Mouse (Mus musculus) hindbrain, embryonic 15.5 days (tissue): ENCODE data around the gene 1600014C10Rik. TPM values are rescaled to one million over a fixed set of nuclear protein-coding genes. Genes with fewer than 3 reads are reported as not detected.

Experiments
- ATAC-seq: fragments of 200-750 bp; cut with Nextera tagmentation; 2 replicates; pipeline ENCODE4 v1.8.0; 2017; ENCODE audit warnings: low read depth, moderate number of reproducible peaks, moderate TSS enrichment; ENCODE audit not compliant: low FRiP score
- H3K27ac ChIP-seq: fragments of 300-500 bp; sonication (generic); replicated peaks from 2 replicates; pipeline ENCODE4 v1.5.1; 2015; ENCODE audit warnings: mild to moderate bottlenecking, inconsistent platforms
- H3K27me3 ChIP-seq: fragments of 300-500 bp; sonication (generic); 2 replicates; pipeline ENCODE4 v1.6.1; 2015; ENCODE audit warnings: control low read depth, inconsistent platforms
- H3K36me3 ChIP-seq: fragments of 300-500 bp; sonication (generic); 2 replicates; pipeline ENCODE4 v1.6.1; 2015; ENCODE audit warnings: control low read depth, inconsistent platforms
- H3K4me1 ChIP-seq: fragments of 300-500 bp; sonication (generic); replicated peaks from 2 replicates; pipeline ENCODE4 v1.6.1; 2015; ENCODE audit warnings: control low read depth, inconsistent platforms
- H3K4me2 ChIP-seq: fragments of 300-500 bp; sonication (generic); 2 replicates; pipeline ENCODE4 v1.6.1; 2015; ENCODE audit warnings: moderate library complexity, mild to moderate bottlenecking, inconsistent platforms
- H3K4me3 ChIP-seq: fragments of 300-500 bp; sonication (generic); 2 replicates; pipeline ENCODE4 v1.5.1; 2015; ENCODE audit warnings: mild to moderate bottlenecking, inconsistent platforms
- H3K9ac ChIP-seq: fragments of 300-500 bp; sonication (generic); 2 replicates; pipeline ENCODE4 v1.6.1; 2015; ENCODE audit warnings: inconsistent platforms
- H3K9me3 ChIP-seq: fragments of 300-500 bp; sonication (generic); 2 replicates; pipeline ENCODE4 v1.6.1; 2016; ENCODE audit warnings: control low read depth, inconsistent platforms
- WGBS: fragments of 180-500 bp; shearing (Covaris S2); methylation state at CpG from one replicate; pipeline ENCODE4 v1.1.7; 2015; 5-methylcytosine and 5-hydroxymethylcytosine counted together
- polyA plus RNA-seq: library from polyadenylated mRNA; unstranded; fragments of >200 nt; fragmentation: Nextera tagmentation; extraction: Ambion mirVana; gene quantifications from 2 replicates; pipeline ENCODE4 v1.2.1, GENCODE M21; 2015

Gene 1600014C10Rik
- polyA plus RNA-seq, result 30.8 and 31.1 TPM in 2 replicates

DNA sequence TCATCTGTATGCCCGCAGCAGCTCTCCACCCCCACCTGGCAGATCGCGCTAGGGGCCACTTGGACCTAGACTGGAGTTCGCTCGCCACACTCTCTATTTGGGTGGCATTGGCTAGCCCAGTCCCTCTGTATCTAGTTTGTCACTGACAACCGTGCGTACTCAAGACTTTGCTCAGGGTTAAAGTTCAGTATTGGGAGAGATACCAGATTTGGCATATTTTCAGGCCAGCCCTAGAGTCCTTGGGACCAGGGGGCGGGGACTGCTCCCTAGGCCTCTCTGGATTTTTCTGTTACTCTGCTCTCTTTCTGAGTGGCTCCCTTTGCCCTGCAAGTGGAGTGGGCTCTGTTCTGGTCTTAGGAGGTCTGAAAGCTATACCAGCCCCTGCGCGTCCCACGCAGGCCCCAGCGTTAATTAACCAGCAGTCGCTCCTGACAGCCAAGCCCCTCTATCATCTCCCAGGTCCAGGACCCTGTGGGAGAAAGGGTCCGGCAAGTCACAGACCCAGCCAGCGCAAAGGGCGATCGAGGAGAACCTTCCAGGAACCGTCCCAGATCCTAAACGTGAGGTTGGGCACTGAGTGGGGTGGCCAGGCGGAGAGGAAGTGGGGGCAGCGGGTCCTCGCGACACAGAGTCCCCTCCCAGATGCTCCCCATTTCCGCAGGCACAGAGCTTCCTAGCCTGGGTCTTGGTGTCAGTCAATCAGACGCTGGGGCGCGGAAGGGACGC lies at the start of gene 1600014C10Rik:
1600014C10Rik (plus strand) TSS at position 256 of the 726 bp plus-strand sequence.
- WGBS, result 3% methylated on average over 28 of the region's 28 CpGs

DNA sequence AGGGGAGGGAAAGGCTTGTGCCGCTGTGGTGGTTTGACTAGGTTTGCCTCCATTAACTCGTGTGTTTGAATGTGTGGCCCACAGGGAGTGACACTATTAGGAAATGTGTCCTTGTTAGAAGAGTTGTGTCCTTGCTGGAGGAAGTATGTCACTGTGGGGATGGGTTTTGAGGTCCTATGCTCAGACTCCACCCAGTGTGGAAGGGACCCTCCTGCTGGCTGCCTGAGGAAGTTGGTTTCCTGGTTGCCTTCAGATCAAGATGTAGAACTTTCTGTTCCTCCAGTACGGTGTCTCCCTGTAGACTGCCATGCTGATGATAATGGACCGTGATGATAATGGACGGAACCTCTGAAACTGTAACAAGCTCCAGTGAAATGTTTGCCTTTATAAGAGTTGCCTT lies 48.5 kb upstream of the 1600014C10Rik start:
- Histone ChIP-seq H3K36me3 (no peaks in the 10 kb centered on the region), H3K4me3 (no peak overlapping the region), H3K4me2 (no peak overlapping the region), H3K9ac (no peak overlapping the region), H3K27me3 (no peaks in the 10 kb centered on the region), H3K27ac (no peak overlapping the region), H3K4me1 (peaks cover 8% of the 10 kb centered on the region; the same call in 1 of the 2 replicates), H3K9me3 (no peaks in the 10 kb centered on the region)
- ATAC-seq, result no peak
- WGBS, result 89% methylated on average over 5 of the region's 5 CpGs

More for the DNA sequence above, at the start of gene 1600014C10Rik:
- H3K27me3 ChIP-seq, result no peaks in the 10 kb centered on the region
- H3K9ac ChIP-seq, result peak within 1 kb of the TSS; percentile 67
- peak within 1 kb of the TSS; percentile 56 for H3K4me3 ChIP-seq
- peak; percentile 21 for ATAC-seq
- H3K4me1 ChIP-seq, result peaks cover 17% of the 10 kb centered on the region
- peak within 1 kb of the TSS; percentile 85 for H3K4me2 ChIP-seq
- H3K36me3 ChIP-seq, result no peaks in the 10 kb centered on the region
- H3K27ac ChIP-seq, result peak within 1 kb of the TSS; percentile 94
- no peaks in the 10 kb centered on the region for H3K9me3 ChIP-seq

DNA sequence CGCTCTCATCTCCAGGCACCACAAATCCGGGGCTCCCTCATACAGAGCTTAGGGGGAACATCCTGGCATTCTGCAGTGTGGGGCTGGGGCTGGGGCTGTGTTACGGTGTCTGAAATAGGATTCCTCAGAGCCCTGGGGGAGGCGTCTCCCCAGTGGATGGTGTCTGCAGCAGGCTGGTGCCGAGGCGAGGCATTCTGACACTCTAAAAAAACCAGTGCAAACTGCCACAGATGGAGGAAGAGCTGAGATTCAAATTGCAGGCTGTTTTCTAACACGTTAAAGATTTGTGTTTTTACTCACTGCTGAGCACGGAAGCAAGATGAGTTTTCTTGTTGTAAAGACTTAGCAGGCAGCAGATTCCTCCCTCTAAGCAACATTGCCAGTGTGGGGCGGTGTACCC lies 42.7 kb upstream of the 1600014C10Rik start:
- no peak overlapping the region for H3K4me3 ChIP-seq
- no peak overlapping the region for H3K27ac ChIP-seq
- no peaks in the 10 kb centered on the region for H3K9me3 ChIP-seq
- no peak for ATAC-seq
- H3K9ac ChIP-seq, result no peak overlapping the region
- H3K27me3 ChIP-seq, result no peaks in the 10 kb centered on the region
- H3K4me2 ChIP-seq, result no peak overlapping the region
- H3K4me1 ChIP-seq, result no peaks in the 10 kb centered on the region
- 60% methylated on average over 9 of the region's 9 CpGs for WGBS
- no peaks in the 10 kb centered on the region for H3K36me3 ChIP-seq

DNA sequence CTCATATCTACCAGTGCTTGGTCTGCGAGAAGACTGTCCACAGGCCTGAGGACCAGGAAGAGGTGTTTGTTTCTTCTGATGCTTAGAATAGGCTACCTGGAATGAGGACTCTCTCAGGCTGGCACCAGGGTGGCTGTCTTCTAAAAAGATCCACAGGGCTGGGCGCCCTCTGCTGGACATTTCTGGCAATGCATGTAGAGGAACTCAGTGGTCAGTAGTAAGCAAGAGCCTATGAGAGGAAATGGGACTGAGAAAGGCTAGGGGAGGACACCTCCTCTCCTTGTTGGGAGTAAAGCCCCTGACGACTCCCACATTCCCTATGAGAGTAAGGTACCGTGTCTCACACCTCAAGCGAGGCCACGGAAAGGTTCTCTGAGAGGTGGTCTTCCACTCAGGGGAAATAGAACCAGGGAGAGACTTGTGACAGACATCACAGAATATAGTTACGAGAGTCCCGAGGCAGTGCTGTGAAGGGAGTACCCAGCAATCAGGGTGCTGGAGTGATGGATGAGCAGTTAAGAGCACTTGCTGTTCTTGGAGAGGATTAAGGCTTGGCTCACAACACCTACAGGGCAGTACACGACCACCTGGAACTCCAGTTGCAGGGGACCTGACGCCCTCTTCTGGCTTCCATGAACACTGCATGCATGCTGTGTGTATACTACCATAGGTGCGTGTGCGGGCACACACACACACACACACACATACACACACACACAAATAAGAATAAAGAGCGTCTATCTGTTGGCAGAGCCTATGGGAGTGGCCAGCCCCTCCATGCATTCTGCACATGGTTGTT lies 41.1 kb upstream of the 1600014C10Rik start:
- H3K27me3 ChIP-seq, result no peaks in the 10 kb centered on the region
- no peak overlapping the region for H3K4me2 ChIP-seq
- no peaks in the 10 kb centered on the region for H3K4me1 ChIP-seq
- no peak overlapping the region for H3K9ac ChIP-seq
- 66% methylated on average over 13 of the region's 13 CpGs for WGBS
- peak; percentile 75 for ATAC-seq
- H3K36me3 ChIP-seq, result no peaks in the 10 kb centered on the region
- H3K27ac ChIP-seq, result no peak overlapping the region
- H3K4me3 ChIP-seq, result no peak overlapping the region
- H3K9me3 ChIP-seq, result no peaks in the 10 kb centered on the region

DNA sequence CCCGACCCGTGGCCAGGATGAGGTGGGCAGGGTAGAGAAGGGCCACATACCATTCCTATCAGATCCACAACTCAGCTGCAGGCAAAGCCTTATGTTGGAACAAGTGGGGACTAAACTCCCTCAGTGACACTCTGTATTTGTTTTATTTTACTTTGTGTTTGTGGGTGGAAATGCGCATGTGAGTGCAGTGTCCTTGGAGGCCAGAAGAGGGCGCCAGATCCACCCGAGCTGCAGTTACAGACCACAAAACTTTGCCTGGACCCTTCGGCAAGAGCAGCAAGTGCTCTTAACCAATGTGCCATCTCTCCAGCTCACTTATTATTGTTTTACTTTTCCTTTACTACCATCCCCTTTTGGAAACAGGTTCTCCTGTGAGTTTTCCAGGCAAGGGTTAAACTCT lies 35.5 kb upstream of the 1600014C10Rik start:
- H3K4me2 ChIP-seq, result no peak overlapping the region
- no peaks in the 10 kb centered on the region for H3K27me3 ChIP-seq
- H3K36me3 ChIP-seq, result no peaks in the 10 kb centered on the region
- WGBS, result 90% methylated on average over 6 of the region's 6 CpGs
- H3K27ac ChIP-seq, result no peak overlapping the region
- no peak for ATAC-seq
- no peak overlapping the region for H3K4me3 ChIP-seq
- H3K9ac ChIP-seq, result no peak overlapping the region
- no peaks in the 10 kb centered on the region for H3K9me3 ChIP-seq
- H3K4me1 ChIP-seq, result no peaks in the 10 kb centered on the region

DNA sequence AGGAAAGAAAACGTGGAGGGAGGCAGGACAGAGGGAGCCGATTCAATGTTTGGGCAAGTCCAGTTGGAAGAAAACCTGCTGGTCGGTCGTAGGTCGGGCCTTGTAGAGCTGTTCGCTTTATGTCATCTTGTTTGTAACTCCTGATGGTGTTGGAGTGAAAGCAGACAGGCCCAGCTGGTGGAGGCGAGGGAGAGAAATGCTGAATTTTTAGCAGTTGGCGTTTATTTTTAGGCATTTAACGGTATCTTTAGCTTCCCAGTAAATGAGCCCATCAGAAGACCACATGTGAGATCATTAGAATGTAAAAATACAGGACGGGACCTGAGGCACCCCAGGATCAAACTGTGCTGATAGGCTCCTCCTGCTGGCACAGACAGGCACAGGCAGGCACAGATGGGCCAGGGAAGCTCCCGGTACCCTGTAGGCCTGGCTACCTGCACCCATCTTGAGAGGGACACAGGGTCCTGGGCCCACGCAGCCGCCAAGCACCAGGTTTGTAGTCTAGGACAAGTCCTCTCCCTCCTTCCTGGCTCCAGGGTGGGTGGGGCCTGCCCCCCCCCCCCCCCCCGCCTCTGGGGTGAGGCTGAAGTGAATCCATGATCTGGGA lies 31.2 kb upstream of the 1600014C10Rik start:
- Histone ChIP-seq H3K36me3 (no peaks in the 10 kb centered on the region), H3K9ac (no peak overlapping the region), H3K9me3 (no peaks in the 10 kb centered on the region), H3K4me3 (no peak overlapping the region), H3K4me1 (no peaks in the 10 kb centered on the region), H3K4me2 (no peak overlapping the region), H3K27me3 (no peaks in the 10 kb centered on the region), H3K27ac (no peak overlapping the region)
- ATAC-seq, result peak; percentile 51; the same call in 1 of the 2 replicates
- WGBS, result 73% methylated on average over 14 of the region's 14 CpGs

DNA sequence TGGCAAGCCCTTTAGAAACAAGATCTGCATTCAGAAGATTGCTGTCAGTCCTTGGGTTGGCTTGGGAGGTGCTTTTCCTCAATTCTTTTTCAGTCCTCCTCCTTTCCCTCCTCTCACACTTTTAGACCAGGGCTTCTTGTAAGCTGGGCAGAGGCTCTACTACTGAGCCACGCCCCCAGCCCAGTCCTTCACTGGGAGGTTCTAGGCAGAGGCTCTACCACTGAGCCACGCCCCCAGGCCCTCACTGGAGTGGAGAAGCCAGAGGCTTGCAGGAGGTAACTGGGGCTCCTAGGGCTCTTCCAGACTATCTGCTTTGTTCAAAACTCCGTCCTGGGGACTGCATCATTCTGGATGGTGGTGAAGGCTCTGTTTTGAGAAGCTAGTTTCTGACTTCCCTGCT lies 30.4 kb upstream of the 1600014C10Rik start:
- no peaks in the 10 kb centered on the region for H3K27me3 ChIP-seq
- no peaks in the 10 kb centered on the region for H3K9me3 ChIP-seq
- H3K4me1 ChIP-seq, result no peaks in the 10 kb centered on the region
- H3K4me3 ChIP-seq, result no peak overlapping the region
- ATAC-seq, result no peak
- H3K4me2 ChIP-seq, result no peak overlapping the region
- no peak overlapping the region for H3K9ac ChIP-seq
- no peaks in the 10 kb centered on the region for H3K36me3 ChIP-seq
- 82% methylated on average over 3 of the region's 3 CpGs for WGBS
- no peak overlapping the region for H3K27ac ChIP-seq

DNA sequence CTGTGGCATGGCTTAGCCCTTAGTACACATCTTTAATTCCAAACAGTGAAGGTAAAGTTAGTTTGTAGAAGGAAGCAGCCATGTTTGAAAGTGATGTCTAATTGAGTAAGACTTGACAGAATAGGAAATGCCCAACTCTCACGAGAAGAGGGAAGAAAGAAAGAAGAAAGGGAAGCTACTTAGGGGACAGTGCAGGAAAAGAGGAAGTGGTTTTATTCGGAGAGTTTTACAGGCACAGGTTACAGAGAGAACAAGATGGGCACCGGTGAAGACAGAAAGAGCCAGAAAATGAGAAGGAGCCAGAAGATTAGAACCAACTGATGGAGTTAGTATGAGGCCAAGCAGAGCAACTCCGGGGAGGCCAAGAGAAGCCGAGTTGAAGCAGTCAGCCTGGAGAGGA lies 27.2 kb upstream of the 1600014C10Rik start:
- H3K4me1 ChIP-seq, result no peaks in the 10 kb centered on the region
- no peaks in the 10 kb centered on the region for H3K9me3 ChIP-seq
- H3K4me2 ChIP-seq, result no peak overlapping the region
- no peaks in the 10 kb centered on the region for H3K27me3 ChIP-seq
- no peaks in the 10 kb centered on the region for H3K36me3 ChIP-seq
- ATAC-seq, result no peak
- H3K9ac ChIP-seq, result no peak overlapping the region
- H3K27ac ChIP-seq, result no peak overlapping the region
- WGBS, result 91% methylated on average over 5 of the region's 5 CpGs
- H3K4me3 ChIP-seq, result no peak overlapping the region

DNA sequence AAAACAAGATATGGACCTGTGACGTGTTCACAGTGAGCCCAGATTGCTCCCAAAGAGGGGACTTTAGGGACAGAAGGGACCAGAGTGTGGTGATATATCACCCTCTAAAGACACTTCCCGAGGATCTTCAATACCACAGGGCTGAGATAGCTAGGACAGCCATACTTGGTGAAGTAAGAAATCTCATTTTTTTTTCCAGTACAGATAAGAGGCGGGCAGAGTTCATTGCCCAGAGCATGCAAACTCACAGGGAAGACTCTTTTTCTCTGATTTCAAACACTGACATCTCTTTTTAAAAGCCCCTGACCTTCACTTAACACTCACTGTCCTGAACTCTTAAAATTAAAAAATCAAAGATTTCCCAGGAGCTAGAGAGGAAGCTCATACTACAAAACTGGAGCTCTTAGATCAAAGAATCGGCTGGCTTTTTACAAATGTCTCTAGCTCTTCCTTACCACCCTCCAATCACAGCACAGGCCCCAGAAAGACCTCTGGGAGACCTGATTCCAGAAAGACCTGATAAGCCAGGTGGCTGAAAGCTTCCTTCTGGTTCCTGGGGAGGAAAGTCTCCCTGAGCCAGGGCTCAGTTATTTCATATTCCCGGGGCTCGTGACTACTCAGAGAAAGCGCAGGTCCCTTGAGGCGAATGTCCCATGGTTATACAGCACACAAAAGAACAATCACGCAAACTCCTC lies 24.1 kb upstream of the 1600014C10Rik start:
- H3K9ac ChIP-seq, result no peak overlapping the region
- H3K4me1 ChIP-seq, result no peaks in the 10 kb centered on the region
- no peak for ATAC-seq
- H3K27me3 ChIP-seq, result no peaks in the 10 kb centered on the region
- no peak overlapping the region for H3K4me3 ChIP-seq
- no peaks in the 10 kb centered on the region for H3K9me3 ChIP-seq
- H3K36me3 ChIP-seq, result no peaks in the 10 kb centered on the region
- H3K27ac ChIP-seq, result no peak overlapping the region
- no peak overlapping the region for H3K4me2 ChIP-seq
- 87% methylated on average over 9 of the region's 9 CpGs for whole genome bisulfite sequencing

DNA sequence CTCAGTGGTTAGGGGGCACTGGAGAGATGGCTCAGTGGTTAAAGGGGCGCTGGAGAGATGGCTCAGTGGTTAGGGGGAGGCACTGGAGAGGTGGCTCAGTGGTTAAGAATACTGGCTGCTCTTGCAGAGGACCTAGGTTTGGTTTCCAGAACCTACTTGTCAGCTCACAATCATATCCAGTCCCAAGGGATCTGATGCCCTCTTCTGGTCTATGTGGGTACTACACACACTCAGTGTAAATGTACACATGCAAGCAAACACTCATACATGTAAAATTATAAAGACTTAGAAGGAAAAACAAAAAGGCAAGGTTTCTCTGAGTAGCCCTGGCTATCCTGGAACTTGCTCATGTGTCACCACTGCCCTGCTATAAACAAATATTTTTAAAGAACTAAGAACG lies 21.6 kb upstream of the 1600014C10Rik start:
- Histone ChIP-seq H3K4me1 (no peaks in the 10 kb centered on the region), H3K9ac (no peak overlapping the region), H3K36me3 (no peaks in the 10 kb centered on the region), H3K27ac (no peak overlapping the region), H3K27me3 (no peaks in the 10 kb centered on the region), H3K4me3 (no peak overlapping the region), H3K4me2 (no peak overlapping the region), H3K9me3 (no peaks in the 10 kb centered on the region)
- WGBS, result 91% methylated on average over 2 of the region's 2 CpGs
- no peak for ATAC-seq

DNA sequence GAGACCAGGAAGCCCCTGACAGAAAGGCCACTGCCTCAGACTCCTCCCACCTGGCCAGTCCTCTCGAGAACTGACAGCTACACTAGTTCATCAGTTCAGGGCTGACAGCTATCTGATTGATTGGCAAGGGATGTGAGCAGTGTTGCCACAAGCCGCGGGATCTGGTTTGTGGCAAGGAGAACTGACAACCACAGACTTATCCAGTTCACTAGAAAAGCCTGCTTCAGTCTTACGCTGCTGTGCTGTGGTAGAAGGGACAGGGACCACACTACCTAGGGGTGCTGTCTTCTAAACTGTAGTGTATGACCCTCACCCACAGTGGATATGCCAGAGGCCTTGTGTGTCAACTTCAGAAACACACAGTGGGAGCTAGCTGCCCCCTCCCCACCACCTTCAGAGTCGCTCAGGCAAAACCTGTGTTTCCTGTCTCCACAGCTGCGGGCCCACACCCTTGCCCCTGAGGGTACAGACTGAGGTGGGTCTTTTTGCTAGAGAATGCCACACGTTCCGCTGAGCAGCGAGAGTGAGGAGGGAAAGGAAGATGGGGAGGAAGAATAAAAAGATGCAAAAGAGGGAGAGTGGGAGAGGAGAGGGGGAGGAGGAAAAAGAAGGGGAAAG lies 19.5 kb upstream of the 1600014C10Rik start:
- no peak overlapping the region for H3K9ac ChIP-seq
- WGBS, result 59% methylated on average over 9 of the region's 9 CpGs

More for the DNA sequence above, 19.5 kb upstream of the 1600014C10Rik start:
- Histone ChIP-seq H3K4me3 (no peak overlapping the region), H3K4me1 (peaks cover 4% of the 10 kb centered on the region; the same call in 1 of the 2 replicates), H3K9me3 (no peaks in the 10 kb centered on the region), H3K36me3 (no peaks in the 10 kb centered on the region), H3K27ac (no peak overlapping the region), H3K27me3 (no peaks in the 10 kb centered on the region), H3K4me2 (no peak overlapping the region)
- no peak for ATAC-seq
